Mouse (Mus musculus) lung, adult 2 months (tissue): Measurements from ENCODE around the gene Hs2st1. TPM values are rescaled to one million over a fixed set of nuclear protein-coding genes. Genes with fewer than 3 reads are reported as not detected.

ENCODE experiments used
- DNase-seq: peaks from one replicate; pipeline ENCODE4 v3.0.0; 2022
- H3K4me1 ChIP-seq: fragments of 200-500 bp; 2 replicates; pipeline ENCODE4 v1.6.1; 2011; ENCODE audit warnings: low read length; ENCODE audit not compliant: control insufficient read depth, insufficient read depth
- H3K4me3 ChIP-seq: fragments of 200-500 bp; replicated peaks from 2 replicates; pipeline ENCODE3; 2011; ENCODE audit warnings: low read depth, mild to moderate bottlenecking, control low read depth, low read length; ENCODE audit errors: extremely low read depth
- CTCF ChIP-seq: fragments of 200-500 bp; IDR thresholded peaks from 2 replicates; pipeline ENCODE4 v1.5.1; 2011; ENCODE audit warnings: mild to moderate bottlenecking, low read length, control low read depth; ENCODE audit not compliant: insufficient read depth
- POLR2A ChIP-seq: fragments of 200-500 bp; IDR thresholded peaks from 2 replicates; pipeline ENCODE4 v1.6.1; 2011; ENCODE audit warnings: low read depth, mild to moderate bottlenecking, control low read depth, low read length, borderline replicate concordance; ENCODE audit errors: extremely low read depth
- WGBS: fragments of 180-500 bp; shearing (Covaris S2); methylation state at CpG from one replicate; pipeline ENCODE4 v1.1.7; 2018; 5-methylcytosine and 5-hydroxymethylcytosine counted together
- polyA plus RNA-seq: library from polyadenylated mRNA; depleted of rRNA; stranded (reverse); fragments of >200 nt; gene quantifications from 2 replicates; pipeline ENCODE4 v1.2.3, GENCODE M21; 2012

Hs2st1 gene
- polyA plus RNA-seq, 1 experiment = 28.4 TPM

DNA sequence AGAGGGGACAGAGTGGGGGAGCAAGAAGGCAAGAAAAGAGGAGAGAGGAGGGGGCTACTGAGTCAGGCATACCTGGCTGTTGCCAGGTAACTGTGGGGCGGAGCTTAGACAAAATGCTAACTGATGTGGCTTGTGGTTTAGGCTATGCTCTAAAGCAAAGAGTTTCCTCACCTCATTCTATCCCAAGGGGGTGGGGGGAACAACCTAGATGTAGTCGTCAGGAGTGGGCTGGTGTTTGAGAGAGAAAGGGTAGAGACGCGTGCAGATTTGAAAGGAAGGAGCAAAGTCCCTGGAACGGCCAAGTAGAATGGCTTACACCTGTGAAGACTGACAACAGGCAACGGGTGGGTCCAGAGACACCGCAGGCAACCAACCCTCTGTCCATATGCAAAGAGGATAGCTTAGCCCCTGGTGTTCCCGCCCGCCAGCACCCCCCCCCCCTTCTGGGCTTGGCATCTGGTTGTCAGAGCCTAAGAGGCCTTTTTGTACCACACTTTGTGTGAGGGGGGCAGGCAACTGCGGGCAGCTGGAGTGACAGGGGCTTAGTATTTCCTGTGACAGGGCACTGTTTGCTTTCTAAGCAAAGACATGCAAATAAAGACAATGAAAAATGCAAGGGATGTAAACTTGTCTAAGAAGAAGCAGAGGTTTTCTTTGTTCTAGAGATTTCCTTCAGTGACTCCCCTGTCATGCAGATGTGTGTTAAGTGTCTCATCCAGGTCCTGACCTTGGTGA lies 157.3 kb downstream of the Hs2st1 start:
- 10% methylated on average over 10 of the region's 10 CpGs for WGBS
- TF ChIP-seq POLR2A (no peak), CTCF (no peak)
- Histone ChIP-seq H3K4me3 (no peak overlapping the region), H3K4me1 (no peaks in the 10 kb centered on the region)
- DNase-seq = no peak

DNA sequence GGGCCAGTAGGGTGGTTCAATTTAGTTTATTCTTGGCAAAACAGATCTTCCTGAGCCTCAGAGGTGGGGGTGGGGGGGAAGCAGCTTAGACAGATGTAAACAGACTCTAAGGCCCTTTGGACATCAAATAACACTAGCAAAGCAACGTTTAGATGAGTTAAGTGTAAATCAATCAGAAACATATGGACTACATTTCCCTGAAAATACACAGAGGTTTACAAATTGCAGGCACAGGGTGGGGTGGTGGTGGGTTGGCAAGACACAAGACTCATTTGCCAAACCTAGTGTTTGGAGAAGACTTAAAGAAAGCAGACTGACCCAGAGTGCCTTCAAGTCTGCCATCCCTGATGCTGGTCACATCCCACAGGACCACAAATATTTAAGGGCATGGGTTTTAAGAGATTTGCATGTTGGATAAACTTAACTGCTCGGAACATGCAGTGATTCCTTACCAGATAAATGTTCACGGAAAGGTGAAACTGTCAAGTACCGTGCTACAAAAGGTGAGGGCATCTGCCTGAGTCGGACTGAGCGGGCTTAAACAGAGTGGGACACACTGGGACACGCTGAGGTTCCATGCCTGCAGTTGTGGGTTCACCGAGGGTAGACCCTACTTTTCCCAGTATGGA lies 158.2 kb downstream of the Hs2st1 start:
- DNase-seq = no peak
- TF ChIP-seq POLR2A = no peak
- no peak for TF ChIP-seq CTCF
- WGBS = 30% methylated on average over 8 of the region's 8 CpGs
- no peaks in the 10 kb centered on the region for H3K4me1 ChIP-seq
- no peak overlapping the region for H3K4me3 ChIP-seq

DNA sequence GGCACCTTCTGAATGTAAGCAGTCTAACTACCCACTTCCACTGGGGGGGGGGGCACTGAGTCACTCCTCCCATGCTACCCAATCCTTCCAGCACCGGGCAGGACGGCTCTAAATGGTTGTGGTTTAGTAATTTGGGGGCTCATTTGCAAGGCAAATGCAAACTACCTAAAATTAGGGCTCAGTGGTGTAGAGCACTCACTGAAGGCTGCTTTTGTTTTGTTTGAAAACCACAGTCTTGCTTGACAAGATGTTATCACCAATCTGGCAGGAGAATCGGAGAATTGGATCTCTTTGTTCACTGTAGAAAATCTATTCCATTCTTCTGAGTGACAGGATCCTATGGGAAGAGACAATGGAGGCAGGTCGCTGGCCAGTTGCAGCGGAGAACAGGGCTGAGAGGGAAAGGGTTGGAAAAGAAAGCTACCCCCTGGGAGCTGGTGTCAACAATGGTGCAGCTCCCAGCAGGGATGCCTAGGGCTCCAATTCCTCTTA lies 158.9 kb downstream of the Hs2st1 start:
- WGBS = 27% methylated on average over 5 of the region's 5 CpGs
- no peak for DNase-seq
- no peak for TF ChIP-seq POLR2A
- no peak for TF ChIP-seq CTCF
- Histone ChIP-seq H3K4me1 (no peaks in the 10 kb centered on the region), H3K4me3 (no peak overlapping the region)

DNA sequence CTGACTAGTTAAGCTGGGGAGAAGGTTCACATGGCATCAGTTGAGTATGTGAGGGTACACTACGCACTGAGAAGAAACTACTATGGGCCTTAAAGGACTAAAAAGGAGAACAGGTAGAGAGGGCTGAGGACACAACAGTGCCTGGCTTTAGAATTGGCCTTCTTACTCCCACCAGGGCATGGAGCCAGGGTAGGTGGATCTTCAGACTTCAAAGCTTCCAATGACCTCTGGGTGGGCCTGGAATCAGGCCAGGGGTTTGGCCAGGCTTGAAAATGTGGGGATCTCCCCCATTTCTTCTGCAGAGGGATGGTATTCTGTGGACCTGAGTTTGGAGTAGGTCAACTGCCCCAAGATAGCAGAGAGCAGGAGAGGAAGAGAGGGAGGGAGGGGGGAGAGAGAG lies 161.0 kb downstream of the Hs2st1 start:
- no peak for DNase-seq
- TF ChIP-seq CTCF = no peak
- TF ChIP-seq POLR2A = no peak
- no peaks in the 10 kb centered on the region for H3K4me1 ChIP-seq
- no peak overlapping the region for H3K4me3 ChIP-seq
- WGBS = 93% methylated on average over 1 of the region's 1 CpGs

DNA sequence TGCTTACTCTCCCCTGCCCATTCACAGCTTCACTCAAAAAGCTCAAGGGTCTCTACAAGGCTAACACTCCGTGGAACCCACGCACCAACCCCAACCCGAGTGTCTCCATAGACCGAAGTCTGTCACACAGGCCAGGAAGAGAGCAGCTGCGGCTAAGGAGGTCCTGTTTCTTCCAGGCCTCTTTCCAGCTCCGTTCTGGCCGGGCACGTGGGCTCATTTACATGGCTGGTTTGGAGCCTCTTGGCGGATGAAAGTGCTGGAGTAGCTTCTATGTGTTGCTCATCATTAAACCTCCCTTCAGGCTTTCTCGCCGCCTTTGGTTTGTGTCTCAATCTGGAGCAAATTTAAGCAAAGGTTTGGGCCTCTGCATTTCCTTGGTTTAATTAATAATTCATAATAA lies 164.7 kb downstream of the Hs2st1 start:
- Histone ChIP-seq H3K4me3 (no peak overlapping the region), H3K4me1 (no peaks in the 10 kb centered on the region)
- TF ChIP-seq CTCF (no peak), POLR2A (no peak)
- DNase-seq = no peak
- WGBS = 59% methylated on average over 11 of the region's 11 CpGs

DNA sequence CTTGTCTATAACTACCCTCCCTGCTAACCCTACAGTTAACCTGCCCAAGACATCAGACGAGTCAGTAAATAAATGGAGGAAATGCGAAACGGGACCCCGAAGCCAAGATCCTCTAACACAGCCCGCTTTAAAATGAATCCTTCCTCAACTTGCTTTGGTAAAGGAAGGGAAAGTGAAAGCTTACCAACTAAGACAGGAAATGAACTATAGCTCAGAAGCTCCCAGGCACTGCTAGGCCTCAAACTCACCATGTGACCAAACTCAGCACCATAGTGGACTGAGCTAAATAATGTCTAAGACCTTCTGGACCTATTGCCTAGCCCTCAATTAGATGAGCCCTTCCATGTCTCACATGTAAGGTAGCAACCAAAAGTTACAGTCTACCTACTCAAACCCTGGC lies 168.7 kb downstream of the Hs2st1 start:
- TF ChIP-seq CTCF (no peak), POLR2A (no peak)
- 52% methylated on average over 5 of the region's 5 CpGs for WGBS
- no peaks in the 10 kb centered on the region for H3K4me1 ChIP-seq
- no peak for DNase-seq
- no peak overlapping the region for H3K4me3 ChIP-seq

DNA sequence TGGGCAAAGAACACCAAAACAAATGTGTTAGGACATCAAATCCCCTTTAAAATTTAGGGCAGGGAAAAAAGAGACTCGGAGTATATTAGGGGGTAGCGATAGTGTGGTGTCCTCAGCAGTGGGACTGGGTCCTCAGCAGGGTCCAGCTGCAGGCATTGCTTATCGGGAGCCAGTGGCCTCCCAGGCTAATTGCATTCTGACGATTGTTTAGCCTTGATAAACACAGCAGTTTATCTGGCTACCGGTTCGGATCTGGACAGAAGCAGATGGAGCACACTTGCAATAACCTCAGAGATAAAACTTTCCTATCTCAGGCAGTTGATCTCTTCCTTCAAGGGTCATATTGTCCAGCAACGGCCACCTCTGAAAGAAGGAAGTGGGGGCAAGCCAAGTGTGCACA lies 169.1 kb downstream of the Hs2st1 start:
- Histone ChIP-seq H3K4me1 (no peaks in the 10 kb centered on the region), H3K4me3 (no peak overlapping the region)
- WGBS = 42% methylated on average over 7 of the region's 7 CpGs
- no peak for DNase-seq
- no peak for TF ChIP-seq POLR2A
- no peak for TF ChIP-seq CTCF

DNA sequence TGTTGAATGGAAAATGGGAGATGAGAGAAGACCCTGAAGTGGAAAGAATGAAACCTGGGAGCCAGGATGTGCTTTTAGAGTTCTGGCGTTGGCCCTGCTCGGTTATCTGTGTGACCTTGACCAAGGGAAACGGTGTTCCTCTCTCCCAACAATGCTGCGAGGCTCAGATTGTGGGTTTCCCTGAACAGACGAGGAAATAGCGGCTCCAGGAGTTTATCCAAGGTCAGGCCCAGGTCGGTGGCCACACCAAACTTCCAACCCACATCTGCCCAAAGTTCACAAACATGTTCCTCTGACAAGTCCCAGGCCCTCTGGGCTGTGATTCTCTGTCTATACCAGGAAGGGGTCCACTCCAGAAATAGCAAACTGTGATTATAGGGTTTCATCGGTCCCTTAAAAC lies 169.6 kb downstream of the Hs2st1 start:
- no peak for TF ChIP-seq CTCF
- no peak for TF ChIP-seq POLR2A
- H3K4me1 ChIP-seq = no peaks in the 10 kb centered on the region
- no peak for DNase-seq
- H3K4me3 ChIP-seq = no peak overlapping the region
- WGBS = 53% methylated on average over 8 of the region's 8 CpGs

DNA sequence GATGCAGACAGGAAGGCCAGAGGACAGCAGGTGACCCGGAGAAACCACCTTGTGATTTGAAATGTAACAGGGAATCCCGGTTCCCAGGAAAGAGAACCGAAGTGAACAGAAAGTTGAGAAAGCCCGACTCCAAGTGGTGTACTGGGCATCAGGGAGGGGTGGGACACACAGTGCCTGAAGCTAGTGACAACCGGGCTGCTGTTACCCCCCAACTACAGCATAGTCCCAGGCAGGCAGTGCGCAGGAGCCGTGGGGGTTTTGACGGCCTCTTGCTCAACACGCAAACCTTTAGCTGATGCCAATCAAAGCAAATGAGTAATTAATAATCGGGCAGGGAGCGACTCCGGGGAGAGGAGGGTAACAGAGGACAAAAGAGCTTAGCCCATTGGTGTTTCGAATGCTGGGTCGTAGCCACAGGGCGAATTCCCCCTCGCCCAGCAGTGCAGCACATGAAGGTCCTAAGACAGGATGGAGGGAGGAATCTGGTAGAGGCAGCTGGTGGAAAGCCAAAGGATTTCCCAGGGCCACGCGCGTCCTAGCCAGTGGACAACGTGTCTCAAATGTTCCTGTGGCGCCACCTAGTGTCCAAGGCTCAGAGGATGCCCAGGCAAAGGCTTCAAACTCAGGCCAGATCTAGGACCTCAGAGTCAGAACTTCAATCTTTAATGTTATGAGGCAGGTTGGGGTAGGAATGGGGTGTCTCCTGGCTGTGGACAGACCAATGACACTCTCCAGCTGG lies 170.5 kb downstream of the Hs2st1 start:
- H3K4me1 ChIP-seq = no peaks in the 10 kb centered on the region
- DNase-seq = peak; percentile 83
- TF ChIP-seq CTCF (peak; percentile 84), POLR2A (no peak)
- H3K4me3 ChIP-seq = no peak overlapping the region
- 42% methylated on average over 21 of the region's 21 CpGs for WGBS

DNA sequence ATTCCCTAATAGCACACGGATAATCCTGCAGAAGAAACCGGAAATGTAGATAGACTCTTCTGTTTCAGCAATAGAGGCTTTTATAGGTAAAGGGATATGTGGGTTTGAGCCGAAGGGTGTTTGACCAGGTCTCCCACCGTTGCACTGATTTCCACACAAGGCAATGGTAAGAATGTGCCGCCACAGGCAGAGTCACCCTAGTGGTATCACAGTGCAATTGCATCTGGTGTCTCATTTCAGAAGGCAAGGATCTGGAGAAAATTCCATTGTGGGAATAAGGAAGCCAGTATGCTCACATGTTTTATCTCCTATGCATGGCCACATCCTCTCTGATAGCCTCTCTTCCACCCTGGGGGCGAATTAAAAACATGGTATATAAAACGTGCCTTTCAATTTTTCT lies 171.8 kb downstream of the Hs2st1 start:
- H3K4me1 ChIP-seq = no peaks in the 10 kb centered on the region
- no peak for TF ChIP-seq POLR2A
- 0 out of 2 replicates have a peak, but pooled peaks have one; percentile 10 for TF ChIP-seq CTCF
- DNase-seq = no peak
- 83% methylated on average over 7 of the region's 7 CpGs for WGBS
- H3K4me3 ChIP-seq = no peak overlapping the region
